Mouse (Mus musculus) liver, embryonic 13.5 days (tissue): Measurements from ENCODE around the gene Laptm5. TPM values are rescaled to one million over a fixed set of nuclear protein-coding genes. Genes with fewer than 3 reads are reported as not detected.

Experiments used
- ATAC-seq: fragments of 200-750 bp; cut with Nextera tagmentation; 2 replicates; pipeline ENCODE4 v1.8.0; 2017; ENCODE audit warnings: low read depth, mild to moderate bottlenecking, moderate number of reproducible peaks, moderate library complexity
- DNase-seq: peaks from one replicate; pipeline ENCODE4 v3.0.0; 2022
- H3K27ac ChIP-seq: fragments of 300-500 bp; sonication (generic); 2 replicates; pipeline ENCODE4 v1.5.1; 2015; ENCODE audit warnings: moderate library complexity, mild to moderate bottlenecking, inconsistent platforms
- H3K27me3 ChIP-seq: fragments of 300-500 bp; sonication (generic); 2 replicates; pipeline ENCODE4 v1.6.1; 2015; ENCODE audit warnings: mild to moderate bottlenecking, inconsistent platforms
- H3K36me3 ChIP-seq: fragments of 300-500 bp; sonication (generic); 2 replicates; pipeline ENCODE4 v1.6.1; 2015; ENCODE audit warnings: mild to moderate bottlenecking, inconsistent platforms
- H3K4me1 ChIP-seq: fragments of 300-500 bp; sonication (generic); replicated peaks from 2 replicates; pipeline ENCODE4 v1.6.1; 2015; ENCODE audit warnings: inconsistent platforms
- H3K4me2 ChIP-seq: fragments of 300-500 bp; sonication (generic); 2 replicates; pipeline ENCODE4 v1.6.1; 2015; ENCODE audit warnings: inconsistent platforms, mild to moderate bottlenecking, moderate library complexity
- H3K4me3 ChIP-seq: fragments of 300-500 bp; sonication (generic); replicated peaks from 2 replicates; pipeline ENCODE4 v1.5.1; 2015; ENCODE audit warnings: mild to moderate bottlenecking, inconsistent platforms
- H3K9ac ChIP-seq: fragments of 300-500 bp; sonication (generic); 2 replicates; pipeline ENCODE4 v1.6.1; 2015; ENCODE audit warnings: mild to moderate bottlenecking, inconsistent platforms
- H3K9me3 ChIP-seq: fragments of 300-500 bp; sonication (generic); replicated peaks from 2 replicates; pipeline ENCODE4 v1.6.1; 2016; ENCODE audit warnings: inconsistent platforms
- WGBS: fragments of 180-500 bp; shearing (Covaris S2); methylation state at CpG from one replicate; pipeline ENCODE4 v1.1.7; 2015; ENCODE audit not compliant: insufficient replicate concordance; 5-methylcytosine and 5-hydroxymethylcytosine counted together
- polyA plus RNA-seq: library from polyadenylated mRNA; unstranded; fragments of >200 nt; fragmentation: Nextera tagmentation; extraction: Ambion mirVana; gene quantifications from 2 replicates; pipeline ENCODE4 v1.2.1, GENCODE M21; 2015

Laptm5 gene
- polyA plus RNA-seq, 1 experiment from 2014 or later, result 54.1 TPM

GRCm38 (mm10) chr4:130921986-130922385 is 9.1 kb downstream of the Laptm5 start:
- no peak for ATAC-seq
- H3K36me3 ChIP-seq, result no peaks in the 10 kb centered on the region
- H3K27ac ChIP-seq, result no peak overlapping the region
- H3K9me3 ChIP-seq, result no peaks in the 10 kb centered on the region
- H3K4me3 ChIP-seq, result no peak overlapping the region
- H3K9ac ChIP-seq, result no peak overlapping the region
- H3K4me1 ChIP-seq, result peaks cover 40% of the 10 kb centered on the region
- no peak overlapping the region for H3K4me2 ChIP-seq
- WGBS, result 54% methylated on average over 10 of the region's 10 CpGs
- DNase-seq, result no peak
- no peaks in the 10 kb centered on the region for H3K27me3 ChIP-seq

- Histone ChIP-seq H3K4me2 (no peak overlapping the region), H3K4me1 (peaks cover 5% of the 10 kb centered on the region), H3K9me3 (no peaks in the 10 kb centered on the region), H3K27ac (no peak overlapping the region), H3K9ac (no peak overlapping the region), H3K27me3 (no peaks in the 10 kb centered on the region), H3K36me3 (no peaks in the 10 kb centered on the region), H3K4me3 (no peak overlapping the region)
- ATAC-seq (no peak), DNase-seq (no peak)
- 61% methylated on average over 6 of the region's 6 CpGs for WGBS
Measured at GRCm38 (mm10) chr4:130926274-130926673, 13.3 kb downstream of the Laptm5 start.

- Histone ChIP-seq H3K4me3 (no peak overlapping the region), H3K27ac (no peak overlapping the region), H3K9me3 (no peaks in the 10 kb centered on the region), H3K4me1 (no peaks in the 10 kb centered on the region), H3K27me3 (no peaks in the 10 kb centered on the region), H3K4me2 (no peak overlapping the region), H3K9ac (no peak overlapping the region), H3K36me3 (no peaks in the 10 kb centered on the region)
- ATAC-seq (no peak), DNase-seq (no peak)
- WGBS, result 74% methylated on average over 12 of the region's 12 CpGs
Measured at GRCm38 (mm10) chr4:130927821-130928220, 14.9 kb downstream of the Laptm5 start.

GRCm38 (mm10) chr4:130942644-130943043 is 29.7 kb downstream of the Laptm5 start:
- Histone ChIP-seq H3K4me2 (no peak overlapping the region), H3K9me3 (no peaks in the 10 kb centered on the region), H3K4me3 (no peak overlapping the region), H3K4me1 (0 out of 2 replicates have a peak, but pooled peaks cover 2% of the 10 kb centered on the region), H3K27ac (no peak overlapping the region), H3K27me3 (no peaks in the 10 kb centered on the region), H3K36me3 (no peaks in the 10 kb centered on the region), H3K9ac (no peak overlapping the region)
- WGBS, result 41% methylated on average over 14 of the region's 14 CpGs
- DNase-seq (no peak), ATAC-seq (no peak)

GRCm38 (mm10) chr4:130944112-130944511 is 31.2 kb downstream of the Laptm5 start, which contains the start of gene Matn1:
TSS of gene Matn1 (plus strand) at chr4:130944385.
- WGBS, result 10% methylated on average over 6 of the region's 6 CpGs
- no peak within 1 kb of the TSS for H3K4me3 ChIP-seq
- no peaks in the 10 kb centered on the region for H3K36me3 ChIP-seq

GRCm38 (mm10) chr4:130944779-130945178 is 31.9 kb downstream of the Laptm5 start:
- Histone ChIP-seq H3K4me2 (no peak overlapping the region), H3K36me3 (no peaks in the 10 kb centered on the region), H3K27me3 (no peaks in the 10 kb centered on the region), H3K4me1 (0 out of 2 replicates have a peak, but pooled peaks cover 2% of the 10 kb centered on the region), H3K4me3 (no peak overlapping the region), H3K9me3 (no peaks in the 10 kb centered on the region), H3K27ac (no peak overlapping the region), H3K9ac (no peak overlapping the region)
- 26% methylated on average over 7 of the region's 7 CpGs for WGBS
- no peak for DNase-seq
- no peak for ATAC-seq

More at GRCm38 (mm10) chr4:130944112-130944511, 31.2 kb downstream of the Laptm5 start, which contains the start of gene Matn1:
- H3K9ac ChIP-seq, result no peak within 1 kb of the TSS
- H3K4me2 ChIP-seq, result no peak within 1 kb of the TSS
- no peak within 1 kb of the TSS for H3K27ac ChIP-seq
- DNase-seq, result no peak
- ATAC-seq, result no peak
- H3K9me3 ChIP-seq, result no peaks in the 10 kb centered on the region
- H3K27me3 ChIP-seq, result no peaks in the 10 kb centered on the region
- H3K4me1 ChIP-seq, result 0 out of 2 replicates have a peak, but pooled peaks cover 2% of the 10 kb centered on the region

- no peaks in the 10 kb centered on the region for H3K9me3 ChIP-seq
- no peak overlapping the region for H3K9ac ChIP-seq
- WGBS, result 22% methylated on average over 13 of the region's 13 CpGs
- H3K27ac ChIP-seq, result no peak overlapping the region
- H3K27me3 ChIP-seq, result no peaks in the 10 kb centered on the region
- no peak for DNase-seq
- no peak overlapping the region for H3K4me2 ChIP-seq
- ATAC-seq, result no peak
- no peak overlapping the region for H3K4me3 ChIP-seq
- H3K36me3 ChIP-seq, result no peaks in the 10 kb centered on the region
- H3K4me1 ChIP-seq, result 0 out of 2 replicates have a peak, but pooled peaks cover 2% of the 10 kb centered on the region
Measured at GRCm38 (mm10) chr4:130947094-130947647, 34.2 kb downstream of the Laptm5 start.

GRCm38 (mm10) chr4:130949821-130950384 is 37.0 kb downstream of the Laptm5 start:
- Histone ChIP-seq H3K4me3 (no peak overlapping the region), H3K4me2 (no peak overlapping the region), H3K27ac (no peak overlapping the region), H3K27me3 (no peaks in the 10 kb centered on the region), H3K36me3 (no peaks in the 10 kb centered on the region), H3K9me3 (no peaks in the 10 kb centered on the region), H3K4me1 (no peaks in the 10 kb centered on the region), H3K9ac (no peak overlapping the region)
- 70% methylated on average over 35 of the region's 35 CpGs for WGBS
- ATAC-seq, result no peak
- no peak for DNase-seq

- H3K27me3 ChIP-seq, result no peaks in the 10 kb centered on the region
- no peaks in the 10 kb centered on the region for H3K9me3 ChIP-seq
- WGBS, result 32% methylated on average over 17 of the region's 17 CpGs
- no peak overlapping the region for H3K4me3 ChIP-seq
- H3K9ac ChIP-seq, result no peak overlapping the region
- no peaks in the 10 kb centered on the region for H3K36me3 ChIP-seq
- H3K4me2 ChIP-seq, result no peak overlapping the region
- H3K27ac ChIP-seq, result no peak overlapping the region
- DNase-seq, result no peak
- H3K4me1 ChIP-seq, result no peaks in the 10 kb centered on the region
- ATAC-seq, result no peak
Measured at GRCm38 (mm10) chr4:130952531-130952930, 39.6 kb downstream of the Laptm5 start.

- 82% methylated on average over 10 of the region's 10 CpGs for WGBS
- DNase-seq (no peak), ATAC-seq (no peak)
- no peaks in the 10 kb centered on the region for H3K9me3 ChIP-seq
- no peaks in the 10 kb centered on the region for H3K4me1 ChIP-seq
- H3K4me2 ChIP-seq, result no peak overlapping the region
- H3K4me3 ChIP-seq, result no peak overlapping the region
- H3K27me3 ChIP-seq, result no peaks in the 10 kb centered on the region
- no peak overlapping the region for H3K27ac ChIP-seq
- H3K9ac ChIP-seq, result no peak overlapping the region
- H3K36me3 ChIP-seq, result no peaks in the 10 kb centered on the region
Measured at GRCm38 (mm10) chr4:130957156-130957555, 44.2 kb downstream of the Laptm5 start.

- Histone ChIP-seq H3K4me1 (no peaks in the 10 kb centered on the region), H3K27ac (no peak overlapping the region), H3K9ac (no peak overlapping the region), H3K36me3 (no peaks in the 10 kb centered on the region), H3K9me3 (no peaks in the 10 kb centered on the region), H3K4me3 (no peak overlapping the region), H3K4me2 (no peak overlapping the region), H3K27me3 (no peaks in the 10 kb centered on the region)
- 46% methylated on average over 5 of the region's 5 CpGs for WGBS
- ATAC-seq (no peak), DNase-seq (no peak)
Measured at GRCm38 (mm10) chr4:130958812-130959211, 45.9 kb downstream of the Laptm5 start.

- no peak overlapping the region for H3K4me2 ChIP-seq
- 50% methylated on average over 6 of the region's 6 CpGs for WGBS
- H3K4me1 ChIP-seq, result no peaks in the 10 kb centered on the region
- no peak overlapping the region for H3K27ac ChIP-seq
- no peak overlapping the region for H3K9ac ChIP-seq
- no peaks in the 10 kb centered on the region for H3K9me3 ChIP-seq
- no peak overlapping the region for H3K4me3 ChIP-seq
- no peaks in the 10 kb centered on the region for H3K27me3 ChIP-seq
- ATAC-seq (no peak), DNase-seq (no peak)
- H3K36me3 ChIP-seq, result no peaks in the 10 kb centered on the region
Measured at GRCm38 (mm10) chr4:130959678-130960077, 46.8 kb downstream of the Laptm5 start.
